Mouse (Mus musculus): ENCODE measurements around the gene Egfr.

DNA sequence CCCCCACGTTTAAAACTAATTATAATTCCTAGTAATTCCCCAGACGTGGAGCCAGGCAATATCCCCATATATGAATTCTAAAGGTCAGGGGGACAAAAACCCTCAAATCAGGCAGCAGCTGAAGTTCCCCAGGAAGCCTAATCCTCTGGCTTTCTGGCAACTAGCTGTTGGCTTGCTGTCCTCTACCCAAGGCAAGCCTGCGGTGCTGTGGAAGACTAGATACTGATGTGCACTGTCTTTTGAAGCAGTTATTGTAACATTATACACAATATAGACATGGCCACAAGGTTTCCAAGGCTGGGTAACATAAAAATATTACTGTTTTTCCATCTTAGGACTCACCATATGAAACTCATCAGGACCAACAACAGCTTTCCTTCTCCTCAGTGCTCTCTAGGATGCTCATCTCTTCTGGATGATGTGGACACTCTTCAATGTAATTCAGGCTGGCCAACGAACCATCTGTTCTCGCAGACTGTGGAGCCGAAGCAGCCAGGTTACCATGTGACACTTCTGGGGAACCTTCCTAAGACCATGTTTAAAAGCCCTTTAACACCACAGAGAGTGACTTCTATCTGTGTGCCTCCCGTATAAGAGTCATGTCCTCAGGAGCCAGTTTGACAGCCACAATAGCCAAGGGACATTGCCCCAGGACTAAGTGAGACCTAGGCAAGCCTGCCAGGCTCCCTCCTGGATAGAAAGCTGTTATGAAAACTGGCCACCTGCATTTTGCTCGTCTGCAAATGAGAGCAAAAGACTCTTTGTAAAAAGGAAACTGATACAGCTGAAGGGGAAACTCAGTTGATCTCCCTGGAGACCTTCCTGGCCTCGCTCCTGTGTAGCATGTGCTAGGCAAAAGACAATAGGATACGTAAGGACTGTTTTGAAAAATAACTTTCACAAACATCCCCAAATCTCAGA lies 11.1 kb upstream of the Egfr start:
- no peak for TF ChIP-seq TAL1 (IDR thresholded peaks at IDR 0.05; ENCODE audit: low read length)
- TF ChIP-seq GATA1 (IDR thresholded peaks at IDR 0.05; ENCODE audit: low read length) = no peak

All from erythroblast, embryonic 14.5 days (primary cell).